Mouse (Mus musculus): ENCODE data around the gene Lpp. TPM values are rescaled to one million over a fixed set of nuclear protein-coding genes. Genes with fewer than 3 reads are reported as not detected.

Gene Lpp
- total and polyA plus RNA-seq, 3 experiments, result 7.7 to 25.1 (median 23.6) TPM

- intact Hi-C loops (cut with DNase I), result no loop called here
Measured at GRCm38 (mm10) chr16:24651655-24652654, 258.6 kb downstream of the Lpp start.

GRCm38 (mm10) chr16:24653041-24653440 lies 259.7 kb downstream of the Lpp start:
- no peaks in the 10 kb centered on the region for H3K27me3 ChIP-seq (ENCODE audit: control insufficient read depth, insufficient read depth, low read length)
- H3K79me2 ChIP-seq (replicated peaks; ENCODE audit: control insufficient read depth, insufficient read depth, low read length), result no peaks in the 10 kb centered on the region
- TF ChIP-seq EP300 (IDR thresholded peaks at IDR 0.05; ENCODE audit: insufficient read depth, low read depth, low read length), result no peak
- TF ChIP-seq POLR2A (IDR thresholded peaks at IDR 0.05; ENCODE audit: insufficient read depth, low read depth, low read length), result no peak
- no peak for TF ChIP-seq CTCF (IDR thresholded peaks at IDR 0.05)
- intact Hi-C loops (cut with DNase I), result no loop called here
- no peaks in the 10 kb centered on the region; the same call in 1 of the 2 replicates for H3K36me3 ChIP-seq (ENCODE audit: control insufficient read depth, insufficient read depth, low read length)
- H3K9ac ChIP-seq (ENCODE audit: low read depth, low read length), result no peak overlapping the region
- no peak overlapping the region for H3K4me3 ChIP-seq
- DNase-seq, result no peak
- no peak overlapping the region; the same call in 1 of the 2 replicates for H3K27ac ChIP-seq
- WGBS, result 37% methylated on average over 5 of the region's 5 CpGs
- peaks cover 1% of the 10 kb centered on the region for H3K4me1 ChIP-seq (ENCODE audit: control insufficient read depth, insufficient read depth, low read length)

More at GRCm38 (mm10) chr16:24651655-24652654, 258.6 kb downstream of the Lpp start:
- Histone ChIP-seq H3K4me1 (ENCODE audit: control insufficient read depth, insufficient read depth, low read length) (peaks cover 1% of the 10 kb centered on the region), H3K36me3 (ENCODE audit: control insufficient read depth, insufficient read depth, low read length) (no peaks in the 10 kb centered on the region; the same call in 1 of the 2 replicates), H3K9ac (ENCODE audit: low read depth, low read length) (no peak overlapping the region), H3K27me3 (ENCODE audit: control insufficient read depth, insufficient read depth, low read length) (no peaks in the 10 kb centered on the region), H3K4me3 (no peak overlapping the region), H3K27ac (no peak overlapping the region), H3K79me2 (replicated peaks; ENCODE audit: control insufficient read depth, insufficient read depth, low read length) (no peaks in the 10 kb centered on the region)
- TF ChIP-seq CTCF (IDR thresholded peaks at IDR 0.05) (no peak), EP300 (IDR thresholded peaks at IDR 0.05; ENCODE audit: insufficient read depth, low read depth, low read length) (no peak), POLR2A (IDR thresholded peaks at IDR 0.05; ENCODE audit: insufficient read depth, low read depth, low read length) (no peak)
- DNase-seq, result no peak
- WGBS, result 88% methylated on average over 8 of the region's 8 CpGs

- Histone ChIP-seq H3K27ac (no peak overlapping the region), H3K4me1 (ENCODE audit: control insufficient read depth, insufficient read depth, low read length) (peaks cover 1% of the 10 kb centered on the region), H3K27me3 (ENCODE audit: control insufficient read depth, insufficient read depth, low read length) (no peaks in the 10 kb centered on the region), H3K36me3 (ENCODE audit: control insufficient read depth, insufficient read depth, low read length) (no peaks in the 10 kb centered on the region; the same call in 1 of the 2 replicates), H3K9ac (ENCODE audit: low read depth, low read length) (no peak overlapping the region), H3K79me2 (replicated peaks; ENCODE audit: control insufficient read depth, insufficient read depth, low read length) (no peaks in the 10 kb centered on the region), H3K4me3 (no peak overlapping the region)
- TF ChIP-seq EP300 (IDR thresholded peaks at IDR 0.05; ENCODE audit: insufficient read depth, low read depth, low read length), result no peak
- TF ChIP-seq POLR2A (IDR thresholded peaks at IDR 0.05; ENCODE audit: insufficient read depth, low read depth, low read length), result no peak
- TF ChIP-seq CTCF (IDR thresholded peaks at IDR 0.05), result no peak
- intact Hi-C loops (cut with DNase I), result no loop called here
- 46% methylated on average over 3 of the region's 3 CpGs for WGBS
- DNase-seq, result no peak
Measured at GRCm38 (mm10) chr16:24655116-24655515, 261.8 kb downstream of the Lpp start.

- H3K4me3 ChIP-seq, result no peak overlapping the region
- TF ChIP-seq EP300 (IDR thresholded peaks at IDR 0.05; ENCODE audit: insufficient read depth, low read depth, low read length) (no peak), POLR2A (IDR thresholded peaks at IDR 0.05; ENCODE audit: insufficient read depth, low read depth, low read length) (no peak), CTCF (IDR thresholded peaks at IDR 0.05) (no peak)
- no peaks in the 10 kb centered on the region for H3K79me2 ChIP-seq (replicated peaks; ENCODE audit: control insufficient read depth, insufficient read depth, low read length)
- WGBS, result 80% methylated on average over 8 of the region's 8 CpGs
- DNase-seq, result no peak
- intact Hi-C loops (cut with DNase I), result no loop called here
- H3K27me3 ChIP-seq (ENCODE audit: control insufficient read depth, insufficient read depth, low read length), result no peaks in the 10 kb centered on the region
- peaks cover 1% of the 10 kb centered on the region for H3K4me1 ChIP-seq (ENCODE audit: control insufficient read depth, insufficient read depth, low read length)
- H3K36me3 ChIP-seq (ENCODE audit: control insufficient read depth, insufficient read depth, low read length), result no peaks in the 10 kb centered on the region; the same call in 1 of the 2 replicates
- no peak overlapping the region for H3K27ac ChIP-seq
- H3K9ac ChIP-seq (ENCODE audit: low read depth, low read length), result no peak overlapping the region
Measured at GRCm38 (mm10) chr16:24656026-24656425, 262.7 kb downstream of the Lpp start.

- Histone ChIP-seq H3K4me3 (no peak overlapping the region), H3K27me3 (ENCODE audit: control insufficient read depth, insufficient read depth, low read length) (no peaks in the 10 kb centered on the region), H3K79me2 (replicated peaks; ENCODE audit: control insufficient read depth, insufficient read depth, low read length) (no peaks in the 10 kb centered on the region), H3K9ac (ENCODE audit: low read depth, low read length) (no peak overlapping the region), H3K36me3 (ENCODE audit: control insufficient read depth, insufficient read depth, low read length) (no peaks in the 10 kb centered on the region; the same call in 1 of the 2 replicates), H3K27ac (no peak overlapping the region), H3K4me1 (ENCODE audit: control insufficient read depth, insufficient read depth, low read length) (peaks cover 1% of the 10 kb centered on the region)
- no peak for TF ChIP-seq CTCF (IDR thresholded peaks at IDR 0.05)
- TF ChIP-seq POLR2A (IDR thresholded peaks at IDR 0.05; ENCODE audit: insufficient read depth, low read depth, low read length), result no peak
- no peak for TF ChIP-seq EP300 (IDR thresholded peaks at IDR 0.05; ENCODE audit: insufficient read depth, low read depth, low read length)
- intact Hi-C loops (cut with DNase I), result no loop called here
- no peak for DNase-seq
- 91% methylated on average over 5 of the region's 5 CpGs for WGBS
Measured at GRCm38 (mm10) chr16:24656752-24657151, 263.4 kb downstream of the Lpp start.

GRCm38 (mm10) chr16:24659049-24659448 lies 265.7 kb downstream of the Lpp start:
- intact Hi-C loops (cut with DNase I), result no loop called here
- TF ChIP-seq CTCF (IDR thresholded peaks at IDR 0.05), result no peak
- no peak for TF ChIP-seq EP300 (IDR thresholded peaks at IDR 0.05; ENCODE audit: insufficient read depth, low read depth, low read length)
- TF ChIP-seq POLR2A (IDR thresholded peaks at IDR 0.05; ENCODE audit: insufficient read depth, low read depth, low read length), result no peak
- no peak overlapping the region for H3K4me3 ChIP-seq
- no peaks in the 10 kb centered on the region for H3K4me1 ChIP-seq (ENCODE audit: control insufficient read depth, insufficient read depth, low read length)
- no peak for DNase-seq
- no peak overlapping the region for H3K27ac ChIP-seq
- H3K36me3 ChIP-seq (ENCODE audit: control insufficient read depth, insufficient read depth, low read length), result peaks cover 2% of the 10 kb centered on the region
- no peaks in the 10 kb centered on the region for H3K27me3 ChIP-seq (ENCODE audit: control insufficient read depth, insufficient read depth, low read length)
- no peaks in the 10 kb centered on the region for H3K79me2 ChIP-seq (replicated peaks; ENCODE audit: control insufficient read depth, insufficient read depth, low read length)
- 93% methylated on average over 2 of the region's 2 CpGs for WGBS
- no peak overlapping the region for H3K9ac ChIP-seq (ENCODE audit: low read depth, low read length)
